Mouse (Mus musculus) gastrocnemius, adult 2 months (tissue): ENCODE measurements around the gene Pim3. TPM values are rescaled to one million over a fixed set of nuclear protein-coding genes. Genes with fewer than 3 reads are reported as not detected.

Source experiments
- DNase-seq: peaks from one replicate; pipeline ENCODE4 v3.0.0; 2022
- H3K27ac ChIP-seq: fragments of 200-600 bp; 2 replicates; pipeline ENCODE4 v1.8.1; 2022; ENCODE audit warnings: mild to moderate bottlenecking
- H3K4me3 ChIP-seq: fragments of 200-600 bp; 2 replicates; pipeline ENCODE4 v1.8.1; 2022; ENCODE audit warnings: mild to moderate bottlenecking, moderate library complexity
- CTCF ChIP-seq: fragments of 200-600 bp; IDR thresholded peaks from 2 replicates; pipeline ENCODE4 v1.8.1; 2022; ENCODE audit warnings: antibody characterized with exemption, mild to moderate bottlenecking, moderate library complexity
- intact Hi-C: fragments of 180-260 bp; cut with DNase I; formaldehyde crosslinking; loops from one replicate; pipeline ENCODE4 v1.15.1; 2025
- total RNA-seq, 2 experiments: library from RNA; stranded (reverse); gene quantifications; 2 replicates each; pipeline ENCODE4 v1.2.3; 2021

Pim3 gene
- total RNA-seq, 2 experiments from 2014 or later: 34.4 to 46.6 TPM

DNA sequence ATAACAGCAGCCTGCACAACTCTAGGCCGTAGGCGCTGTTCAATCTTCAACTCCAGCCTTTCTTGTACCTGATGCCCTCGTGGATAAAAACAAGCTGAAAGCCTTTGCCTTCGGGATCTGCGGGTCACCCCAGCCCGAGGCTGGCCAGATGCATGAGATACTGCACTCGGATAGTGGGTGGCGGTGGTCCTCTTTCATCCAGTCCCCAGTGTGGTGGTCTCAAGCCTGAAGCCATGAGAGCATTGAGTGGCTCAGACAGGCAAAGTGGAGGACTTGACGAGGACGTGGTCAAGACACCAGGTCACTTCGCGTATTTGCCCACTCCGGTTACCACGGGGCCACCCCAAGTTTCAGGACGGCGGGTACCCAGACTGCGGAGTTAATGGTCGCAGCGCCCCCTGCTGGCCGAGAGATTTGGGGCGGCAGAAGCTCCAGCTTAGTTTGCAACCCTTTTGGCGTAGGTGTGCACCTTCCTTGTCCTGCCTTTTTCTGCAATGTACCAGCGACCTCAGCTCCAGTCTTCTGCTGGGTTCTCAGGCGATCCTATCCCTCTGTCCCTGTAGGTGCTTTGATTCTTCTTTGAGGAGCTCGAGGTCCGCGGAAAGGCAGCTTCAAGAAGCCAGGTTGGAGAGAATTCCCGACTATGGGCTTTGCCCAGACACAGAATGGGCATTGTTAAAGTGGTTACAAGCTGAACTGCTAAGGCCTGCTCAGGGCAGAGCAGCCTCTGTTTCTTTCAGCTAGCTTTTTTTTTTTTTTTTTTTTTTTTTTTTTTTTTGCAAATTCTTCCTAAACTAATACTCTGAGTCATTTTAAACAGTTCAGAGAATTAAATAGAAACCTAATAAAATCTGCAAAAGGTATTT is 14.4 kb downstream of the Pim3 start:
- peak overlapping the region; percentile 48 for H3K4me3 ChIP-seq
- peak; percentile 95 for TF ChIP-seq CTCF
- intact Hi-C loops: loop anchor here (1.0 kb wide), 2 partner anchors 45 to 48 kb away; no protein-coding TSS in a partner anchor
- peak; percentile 90 for DNase-seq
- H3K27ac ChIP-seq: peak overlapping the region; percentile 48

DNA sequence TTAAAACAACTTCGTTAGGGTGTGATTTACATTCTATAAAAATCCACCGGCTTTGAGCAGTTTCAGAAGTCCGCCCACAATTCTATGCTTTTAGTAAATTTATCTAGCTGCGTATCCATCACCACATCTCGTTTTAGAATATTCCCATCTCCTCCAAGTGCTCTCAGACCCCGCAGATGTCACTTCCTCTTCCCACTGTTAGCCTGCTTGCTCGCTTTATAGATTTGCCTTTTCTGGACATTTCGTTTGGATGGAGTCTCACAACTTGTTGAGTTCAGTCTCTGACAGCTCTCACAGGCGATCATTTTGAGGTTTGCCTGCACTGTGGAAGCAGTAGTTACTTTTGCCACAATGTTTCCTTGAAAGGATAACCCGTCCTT is 15.0 kb downstream of the Pim3 start:
- TF ChIP-seq CTCF: no peak
- intact Hi-C loops: loop anchor here (1.0 kb wide), 1 partner anchor 44 kb away; no protein-coding TSS in a partner anchor
- DNase-seq: no peak
- H3K4me3 ChIP-seq: no peak overlapping the region
- H3K27ac ChIP-seq: no peak overlapping the region

DNA sequence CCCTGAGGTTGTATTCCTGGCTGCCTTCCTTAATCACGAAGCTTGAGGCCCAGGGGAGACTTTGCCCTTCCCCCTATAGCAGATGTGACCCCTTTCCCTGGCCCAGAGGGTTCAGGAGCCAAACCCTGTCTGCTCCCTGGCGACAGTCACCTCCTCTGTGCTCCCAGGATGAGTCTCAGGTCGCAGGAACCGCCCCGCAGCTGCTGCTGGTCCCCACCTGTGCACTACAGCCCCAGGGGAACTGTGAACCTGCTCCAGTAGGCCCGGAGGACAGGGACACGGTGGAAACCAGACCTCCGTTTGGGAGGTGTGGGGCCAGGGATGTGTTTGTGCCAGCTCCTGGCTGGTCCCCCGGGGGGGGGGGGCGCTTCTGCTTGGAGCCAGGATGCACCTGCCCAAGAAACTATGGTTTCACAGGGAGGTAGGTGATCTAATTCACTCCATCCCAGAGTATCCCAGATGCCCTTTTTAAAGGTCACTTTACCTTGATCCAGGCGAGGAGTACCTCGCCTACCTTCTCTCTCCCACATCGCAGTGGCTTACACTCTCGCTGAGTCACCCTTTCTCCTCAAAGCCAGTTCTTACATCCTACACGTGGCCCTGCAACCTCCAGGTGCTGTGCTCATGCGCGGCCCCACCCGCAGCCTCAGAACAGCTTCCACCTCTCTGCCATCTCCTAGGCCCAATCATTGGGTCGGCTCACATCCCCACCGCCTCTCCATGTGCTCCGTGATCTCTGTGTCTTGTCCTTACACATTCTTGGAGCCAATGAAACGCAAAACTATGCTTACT is 19.5 kb downstream of the Pim3 start:
- intact Hi-C loops: no loop called here
- DNase-seq: no peak
- Histone ChIP-seq H3K27ac (no peak overlapping the region), H3K4me3 (no peak overlapping the region)
- TF ChIP-seq CTCF: no peak

DNA sequence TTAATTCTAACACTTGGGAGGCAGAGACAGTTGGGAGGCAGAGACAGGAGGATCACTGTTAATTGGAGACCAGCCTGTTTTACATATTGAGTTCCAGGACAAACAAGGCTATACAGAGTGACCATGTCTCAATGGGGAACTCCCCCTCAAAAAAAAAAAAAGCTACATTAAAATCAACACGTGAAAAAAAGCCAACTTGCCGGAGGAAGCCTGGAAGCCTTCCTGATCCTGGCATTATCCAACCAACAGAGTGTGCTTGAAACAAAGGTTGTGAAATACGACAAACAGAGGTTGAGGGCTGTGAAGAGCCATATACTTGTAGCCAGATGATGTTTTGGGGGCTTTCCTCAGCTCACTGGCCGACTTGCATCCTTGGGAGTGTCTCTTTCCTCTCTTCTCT is 20.9 kb downstream of the Pim3 start:
- no peak overlapping the region for H3K4me3 ChIP-seq
- no peak overlapping the region for H3K27ac ChIP-seq
- DNase-seq: no peak
- intact Hi-C loops: no loop called here
- TF ChIP-seq CTCF: no peak

DNA sequence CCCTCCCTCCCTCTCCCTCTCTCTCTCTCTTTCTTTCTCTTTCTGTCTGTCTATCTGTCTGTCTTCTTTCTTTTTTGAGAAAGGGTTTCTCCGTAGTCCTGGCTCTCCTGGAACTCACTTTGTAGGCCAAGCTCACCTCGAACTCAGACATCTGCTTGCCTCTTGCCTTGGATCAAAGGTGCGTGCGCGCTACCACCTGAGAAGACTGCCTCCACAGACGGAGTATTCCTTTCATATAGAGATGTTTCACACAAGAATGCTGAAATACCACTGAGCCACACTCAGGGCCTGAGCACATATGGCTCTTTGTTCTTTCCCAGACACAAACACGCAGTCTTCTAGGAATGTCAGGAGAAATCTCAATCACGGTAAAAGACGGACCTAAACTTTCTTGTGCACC is 21.4 kb downstream of the Pim3 start:
- H3K27ac ChIP-seq: no peak overlapping the region
- no peak for TF ChIP-seq CTCF
- no peak for DNase-seq
- intact Hi-C loops: no loop called here
- no peak overlapping the region for H3K4me3 ChIP-seq

DNA sequence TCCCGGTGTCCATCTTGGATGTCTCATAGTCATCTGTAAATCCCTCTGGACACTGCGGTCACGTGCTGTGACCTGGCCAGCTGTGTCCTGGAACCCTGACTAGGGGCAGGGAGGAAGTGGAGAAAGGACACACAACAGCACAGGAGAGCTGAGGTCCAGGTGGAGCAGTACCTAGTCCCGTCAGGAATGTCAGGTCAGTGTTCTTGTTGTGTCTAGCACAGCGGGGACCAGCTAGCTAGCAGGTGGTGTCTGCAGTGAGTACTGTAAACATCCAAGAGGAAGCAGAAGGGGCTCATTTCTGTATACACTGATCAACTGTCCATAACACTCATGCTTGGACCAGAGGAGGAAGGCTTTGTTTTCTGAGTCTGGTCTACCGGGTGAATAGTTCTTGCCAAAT is 23.4 kb downstream of the Pim3 start:
- Histone ChIP-seq H3K27ac (no peak overlapping the region), H3K4me3 (no peak overlapping the region)
- no peak for TF ChIP-seq CTCF
- intact Hi-C loops: no loop called here
- no peak for DNase-seq

DNA sequence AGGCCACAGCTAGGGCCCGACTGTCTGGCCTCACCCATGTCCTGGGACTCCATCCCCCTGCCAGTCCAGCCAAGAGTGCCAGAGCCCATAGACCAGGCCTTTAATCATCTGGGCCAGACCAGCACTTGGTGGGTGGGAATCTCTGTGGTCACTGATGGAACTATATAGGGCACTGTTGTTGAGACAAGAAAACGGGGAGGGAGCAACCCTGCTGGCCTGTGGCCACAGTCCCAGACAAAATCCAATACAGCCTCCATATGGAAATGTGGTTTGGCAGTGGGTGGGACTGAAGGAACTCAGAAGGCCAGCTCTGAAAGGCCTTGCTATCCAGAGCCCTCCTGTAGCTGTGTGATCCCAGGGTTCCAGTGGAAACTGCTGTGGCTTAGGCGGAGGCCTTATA is 27.0 kb downstream of the Pim3 start:
- H3K4me3 ChIP-seq: no peak overlapping the region
- no peak overlapping the region for H3K27ac ChIP-seq
- DNase-seq: no peak
- intact Hi-C loops: no loop called here
- TF ChIP-seq CTCF: no peak

DNA sequence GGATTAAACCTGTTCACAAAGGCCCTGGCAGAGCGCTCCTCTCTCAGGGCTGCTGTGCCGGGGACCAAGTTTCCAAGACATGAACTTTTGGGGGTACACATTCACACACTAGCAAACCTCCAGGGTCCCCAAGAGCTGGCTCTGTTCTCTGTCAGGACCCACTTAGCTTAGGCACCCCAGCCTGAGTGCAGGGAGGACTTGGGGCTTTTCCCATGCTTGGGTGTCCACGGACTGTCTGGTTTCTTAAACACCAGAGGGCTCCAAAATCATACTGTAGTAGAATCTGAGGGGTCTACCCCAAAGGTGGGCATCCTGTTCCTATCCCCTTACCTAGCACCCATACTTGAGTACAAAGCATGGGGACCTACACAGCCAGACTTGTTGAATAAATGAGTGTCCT is 28.0 kb downstream of the Pim3 start:
- no peak overlapping the region for H3K4me3 ChIP-seq
- DNase-seq: no peak

DNA sequence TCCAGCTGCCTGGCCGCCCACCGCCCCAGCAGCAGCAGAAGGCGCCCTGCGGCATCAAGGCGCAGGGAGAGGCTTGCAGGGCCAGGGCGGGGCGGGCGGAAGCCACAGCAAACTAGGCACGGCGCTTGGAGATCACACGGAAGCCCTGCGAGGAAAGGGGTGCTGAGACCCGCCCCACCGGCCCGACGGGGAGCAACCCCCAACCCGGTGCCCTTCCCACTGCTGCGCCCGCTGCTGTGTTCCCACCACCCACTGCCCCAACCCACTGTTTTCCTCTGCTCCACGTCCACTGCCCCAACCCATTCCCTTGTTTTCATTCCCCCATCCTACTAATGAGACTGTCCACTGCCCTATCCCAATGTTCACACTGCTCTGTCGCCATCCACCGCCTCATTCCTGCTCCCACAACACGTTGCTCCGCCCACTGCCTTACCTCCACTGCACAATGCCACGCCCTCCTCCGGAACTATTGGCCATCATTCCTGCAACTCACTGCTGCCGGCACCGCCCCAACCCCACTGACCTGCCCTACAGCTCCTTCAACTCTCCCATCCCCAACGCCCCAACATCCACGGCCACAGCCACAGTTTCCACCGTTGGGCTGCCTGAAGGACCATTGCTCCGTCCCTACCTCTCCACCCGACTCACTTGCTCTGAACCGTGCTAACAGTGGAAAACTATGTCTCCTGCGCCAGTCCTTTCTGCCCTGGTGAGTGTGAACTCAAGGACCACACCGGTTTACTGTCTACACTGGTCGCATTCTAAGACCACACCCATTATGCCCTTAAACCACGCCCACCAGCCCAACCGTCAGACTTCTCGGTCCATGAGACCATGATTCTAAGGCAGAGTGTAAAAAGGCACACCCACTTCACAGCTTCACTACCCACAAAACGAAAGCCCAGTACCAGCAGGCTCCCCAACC is 29.0 kb downstream of the Pim3 start:
- TF ChIP-seq CTCF: no peak
- peak overlapping the region; percentile 46; the same call in 1 of the 2 replicates for H3K27ac ChIP-seq
- H3K4me3 ChIP-seq: peak overlapping the region; percentile 71
- peak; percentile 66 for DNase-seq
- intact Hi-C loops: no loop called here

More for the DNA sequence above, 28.0 kb downstream of the Pim3 start:
- H3K27ac ChIP-seq: no peak overlapping the region
- TF ChIP-seq CTCF: no peak
- intact Hi-C loops: no loop called here

DNA sequence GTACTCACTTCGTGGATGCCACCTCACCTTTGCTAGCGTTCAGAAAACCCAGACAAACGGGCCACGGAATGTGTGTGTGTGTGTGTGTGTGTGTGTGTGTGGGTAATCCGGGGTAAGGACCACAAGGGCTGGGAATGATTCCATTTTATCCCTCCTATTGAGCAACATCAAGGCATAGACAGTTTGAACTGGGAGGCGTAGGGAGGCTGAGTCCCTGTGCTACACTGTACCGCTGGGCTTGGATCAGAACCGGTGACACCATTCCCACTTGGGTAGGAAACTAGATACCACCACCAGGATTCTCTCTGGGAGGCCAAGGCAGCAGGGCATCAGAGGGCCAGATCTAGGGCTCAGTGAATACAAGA is 29.7 kb downstream of the Pim3 start:
- TF ChIP-seq CTCF: no peak
- Histone ChIP-seq H3K27ac (no peak overlapping the region), H3K4me3 (peak overlapping the region; percentile 71; the same call in 1 of the 2 replicates)
- no peak for DNase-seq
- intact Hi-C loops: no loop called here

DNA sequence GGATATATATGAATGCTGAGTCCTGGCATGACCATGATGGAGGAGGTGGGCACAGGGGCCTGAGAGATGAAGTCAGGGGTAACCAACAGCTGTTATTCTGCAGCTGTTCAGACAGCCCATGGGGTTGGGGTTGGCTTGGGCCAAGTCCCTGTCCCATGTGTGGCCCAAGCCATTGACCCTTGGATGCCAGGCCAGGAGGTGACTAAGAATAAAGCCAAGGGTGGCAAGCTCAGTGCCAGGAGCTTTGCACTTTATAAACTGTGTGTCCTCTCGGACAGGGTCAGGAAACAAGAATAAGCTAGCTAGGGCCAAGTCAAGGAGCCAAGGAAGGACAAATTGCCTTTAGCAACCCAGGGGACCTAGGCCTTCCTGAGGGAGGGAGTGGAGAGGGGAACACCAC is 30.3 kb downstream of the Pim3 start:
- intact Hi-C loops: no loop called here
- TF ChIP-seq CTCF: no peak
- DNase-seq: no peak
- H3K27ac ChIP-seq: no peak overlapping the region
- no peak overlapping the region for H3K4me3 ChIP-seq

DNA sequence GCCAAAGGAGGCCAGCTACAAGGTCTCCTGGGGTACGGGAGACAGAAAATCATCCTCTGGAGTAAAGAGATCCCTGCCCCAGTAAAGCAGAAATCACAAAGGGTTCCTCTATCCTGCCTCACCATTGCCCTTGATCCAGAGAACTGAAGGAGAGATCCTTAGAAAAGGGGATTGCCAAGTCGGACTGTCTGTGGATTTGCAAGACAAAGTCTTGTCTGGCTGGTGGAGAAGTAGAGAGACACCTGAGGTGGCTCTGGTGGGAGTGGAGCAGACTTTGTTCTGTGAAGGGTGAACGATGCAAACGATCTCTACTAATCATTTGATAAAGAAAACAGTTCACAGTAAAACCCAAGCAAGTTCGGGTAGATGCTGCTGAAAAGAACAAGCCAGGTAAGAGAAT is 30.9 kb downstream of the Pim3 start:
- H3K27ac ChIP-seq: no peak overlapping the region
- intact Hi-C loops: no loop called here
- no peak overlapping the region for H3K4me3 ChIP-seq
- TF ChIP-seq CTCF: no peak
- DNase-seq: no peak
